Mouse (Mus musculus): Measurements from ENCODE around the gene AC192777.2. TPM values are rescaled to one million over a fixed set of nuclear protein-coding genes. Genes with fewer than 3 reads are reported as not detected.
"Not testable (repeated sequence)": the region's sequence is repeated elsewhere in the genome, so short reads cannot be mapped to it uniquely, and the experiment has no call there.

AC192777.2 gene
- total RNA-seq (2014; rRNA removed) (not detected in 2 replicates), polyA plus RNA-seq (2015; fragmentation: Nextera tagmentation; extraction: Ambion mirVana) (not detected in 2 replicates)

- 84% methylated on average over 1 of the region's 1 CpGs for WGBS
- not testable (repeated sequence) for H3K4me1 ChIP-seq (ENCODE audit: insufficient read depth); H3K27me3 ChIP-seq (ENCODE audit: insufficient read depth, low read length); H3K27ac ChIP-seq (ENCODE audit: low read depth, low read length); H3K4me3 ChIP-seq (ENCODE audit: low read depth, low read length); H3K9me3 ChIP-seq (ENCODE audit: low read length); H3K36me3 ChIP-seq (ENCODE audit: insufficient read depth); DNase-seq; H3K4me2 ChIP-seq (ENCODE audit: low read depth); H3K9ac ChIP-seq; ATAC-seq
Observed at GRCm38 (mm10) chr17:40095150-40095549, at the start of gene AC192777.2. Gene AC192777.2, plus strand, starts transcription at chr17:40095450.

DNA sequence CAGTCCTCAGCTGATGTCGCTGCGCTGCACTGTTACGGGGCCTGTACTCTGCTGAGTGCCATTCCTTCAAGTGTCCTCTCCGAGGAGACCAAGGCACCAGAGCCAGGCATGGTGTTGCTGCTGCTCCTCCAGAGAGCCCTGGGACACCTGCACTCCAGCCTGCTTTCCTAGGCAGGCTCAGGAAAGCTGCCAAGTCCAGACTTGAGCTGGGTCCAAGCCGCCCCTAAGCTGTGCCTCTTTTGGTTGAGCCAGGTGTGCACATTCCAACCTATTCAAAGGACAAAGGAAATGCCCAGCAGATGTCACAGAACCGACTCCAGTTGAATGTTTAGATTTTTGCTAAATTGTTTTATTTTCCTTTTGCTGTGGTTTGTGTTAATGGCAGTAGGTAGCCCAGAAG is 20.9 kb downstream of the AC192777.2 start:
- not testable (repeated sequence) for H3K4me3 ChIP-seq (ENCODE audit: low read depth, low read length); H3K4me1 ChIP-seq (ENCODE audit: insufficient read depth); DNase-seq; H3K27ac ChIP-seq (ENCODE audit: low read depth, low read length); H3K36me3 ChIP-seq (ENCODE audit: insufficient read depth); ATAC-seq; H3K27me3 ChIP-seq (ENCODE audit: insufficient read depth, low read length); H3K4me2 ChIP-seq (ENCODE audit: low read depth); H3K9ac ChIP-seq; H3K9me3 ChIP-seq (ENCODE audit: low read length)
- WGBS: 90% methylated on average over 6 of the region's 6 CpGs

GRCm38 (mm10) chr17:40116877-40117276 is 21.6 kb downstream of the AC192777.2 start:
- 63% methylated on average over 4 of the region's 4 CpGs for WGBS
- not testable (repeated sequence) for H3K9me3 ChIP-seq (ENCODE audit: low read length); H3K4me3 ChIP-seq (ENCODE audit: low read depth, low read length); H3K4me2 ChIP-seq (ENCODE audit: low read depth); ATAC-seq; DNase-seq; H3K4me1 ChIP-seq (ENCODE audit: insufficient read depth); H3K9ac ChIP-seq; H3K27ac ChIP-seq (ENCODE audit: low read depth, low read length); H3K27me3 ChIP-seq (ENCODE audit: insufficient read depth, low read length); H3K36me3 ChIP-seq (ENCODE audit: insufficient read depth)
- peak; percentile 22; the same call in 1 of the 2 replicates for TF ChIP-seq CTCF (IDR thresholded peaks at IDR 0.05; ENCODE audit: low read depth)

Small RNA genes within 50 kb of the gene (microRNA-seq; reads per million reads assigned to microRNA genes)
- gene Gm26376: 0 reads per million in 2 experiments

Other genes starting within 250 kb of the AC192777.2 start
- gene Esp38, start 144.9 kb upstream of the AC192777.2 start, total RNA-seq (2014; rRNA removed): not detected in 2 replicates
- not detected in 2 replicates for gene Esp38, start 144.9 kb upstream of the AC192777.2 start, polyA plus RNA-seq (2015; fragmentation: Nextera tagmentation; extraction: Ambion mirVana)
- gene Pgk2, start 113.2 kb downstream of the AC192777.2 start, total RNA-seq (2014; rRNA removed): not detected in 2 replicates
- gene Pgk2, start 113.2 kb downstream of the AC192777.2 start, polyA plus RNA-seq (2015; fragmentation: Nextera tagmentation; extraction: Ambion mirVana): not detected in 2 replicates
- gene Crisp3, start 146.8 kb downstream of the AC192777.2 start, total RNA-seq (2014; rRNA removed): not detected in 2 replicates
- not detected in 2 replicates for gene Crisp3, start 146.8 kb downstream of the AC192777.2 start, polyA plus RNA-seq (2015; fragmentation: Nextera tagmentation; extraction: Ambion mirVana)
- not detected in 2 replicates for gene Crisp1, start 223.8 kb downstream of the AC192777.2 start, total RNA-seq (2014; rRNA removed)
- gene Crisp1, start 223.8 kb downstream of the AC192777.2 start, polyA plus RNA-seq (2015; fragmentation: Nextera tagmentation; extraction: Ambion mirVana): not detected in 2 replicates